Mouse (Mus musculus) C2C12 (cell line): ENCODE measurements around the gene Fbxw27. TPM values are rescaled to one million over a fixed set of nuclear protein-coding genes. Genes with fewer than 3 reads are reported as not detected.
"Not testable (repeated sequence)": the region's sequence is repeated elsewhere in the genome, so short reads cannot be mapped to it uniquely, and the experiment has no call there.

Experiments used
- H3K27me3 ChIP-seq: one replicate; pipeline ENCODE4 v1.6.1; 2011; ENCODE audit not compliant: control insufficient read depth, insufficient read depth, insufficient read length
- H3K36me3 ChIP-seq: one replicate; pipeline ENCODE4 v1.6.1; 2011; ENCODE audit not compliant: control insufficient read depth, insufficient read depth
- H3K4me3 ChIP-seq: one replicate; pipeline ENCODE4 v1.5.1; 2011; ENCODE audit warnings: mild to moderate bottlenecking, control low read depth; ENCODE audit not compliant: poor library complexity, insufficient read depth, severe bottlenecking
- H3K79me2 ChIP-seq: one replicate; pipeline ENCODE4 v1.6.1; 2011; ENCODE audit not compliant: control insufficient read depth, insufficient read depth
- H3K79me3 ChIP-seq: one replicate; pipeline ENCODE4 v1.6.1; 2011; ENCODE audit warnings: low read depth, control low read depth
- H3ac ChIP-seq: one replicate; pipeline ENCODE3; 2011; ENCODE audit warnings: low read depth; ENCODE audit not compliant: control insufficient read depth, insufficient read length
- CEBPB ChIP-seq: IDR thresholded peaks from one replicate; pipeline ENCODE4 v1.6.1; 2011; ENCODE audit warnings: low read depth, mild to moderate bottlenecking, control low read depth, moderate library complexity
- CTCF ChIP-seq: IDR thresholded peaks from one replicate; pipeline ENCODE4 v1.5.1; 2011; ENCODE audit not compliant: control insufficient read depth, insufficient read depth, insufficient read length
- FOSL1 ChIP-seq: IDR thresholded peaks from one replicate; pipeline ENCODE4 v1.8.0; 2011; ENCODE audit warnings: mild to moderate bottlenecking, low read length; ENCODE audit not compliant: poor library complexity, insufficient read depth, severe bottlenecking
- MAX ChIP-seq: IDR thresholded peaks from one replicate; pipeline ENCODE4 v1.6.1; 2011; ENCODE audit warnings: mild to moderate bottlenecking, control low read depth
- MYOD1 ChIP-seq: IDR thresholded peaks from one replicate; pipeline ENCODE4 v1.6.1; 2011; ENCODE audit warnings: low read depth; ENCODE audit not compliant: control insufficient read depth, insufficient read length
- MYOG ChIP-seq: IDR thresholded peaks from one replicate; pipeline ENCODE4 v1.6.1; 2011; ENCODE audit not compliant: control insufficient read depth, insufficient read length; ENCODE audit errors: extremely low read depth
- USF1 ChIP-seq: IDR thresholded peaks from one replicate; pipeline ENCODE4 v1.6.1; 2011; ENCODE audit warnings: low read depth, mild to moderate bottlenecking, control low read depth, moderate library complexity
- polyA plus RNA-seq: library from polyadenylated mRNA; unstranded; fragments of >200 nt; fragmentation: generic; extraction: Trizol; gene quantifications from one replicate; pipeline ENCODE4 v1.2.1, GENCODE M21; 2012; ENCODE audit warnings: missing spikeins

Gene Fbxw27
- polyA plus RNA-seq, 1 experiment: not detected

DNA sequence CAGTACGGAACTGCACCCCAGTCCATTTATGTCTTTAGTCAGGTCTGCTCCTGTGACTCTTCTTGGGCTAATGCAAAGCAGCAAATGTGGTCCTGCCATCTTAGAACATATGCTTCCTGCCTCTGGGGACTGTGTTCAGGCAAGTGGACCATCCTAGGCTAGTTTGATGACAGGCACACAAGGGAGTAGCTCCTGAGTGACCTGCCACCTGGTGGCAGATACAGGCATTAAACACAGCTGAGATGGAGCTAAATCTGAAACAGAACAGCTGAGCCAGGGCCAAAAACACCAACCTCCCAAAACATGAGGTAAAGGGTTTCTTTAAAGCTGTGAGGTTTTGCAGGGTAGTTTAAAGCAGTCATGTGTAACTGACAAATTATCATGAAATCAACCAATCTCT is 7.6 kb upstream of the Fbxw27 start:
- H3K79me3 ChIP-seq: no peaks in the 10 kb centered on the region
- H3ac ChIP-seq: no peak overlapping the region
- H3K36me3 ChIP-seq: no peaks in the 10 kb centered on the region
- no peaks in the 10 kb centered on the region for H3K79me2 ChIP-seq
- no peaks in the 10 kb centered on the region for H3K27me3 ChIP-seq
- H3K4me3 ChIP-seq: no peak overlapping the region
- no peak for TF ChIP-seq USF1
- no peak for TF ChIP-seq CTCF
- TF ChIP-seq MYOD1: no peak
- no peak for TF ChIP-seq MAX
- no peak for TF ChIP-seq CEBPB
- TF ChIP-seq MYOG: no peak
- no peak for TF ChIP-seq FOSL1

DNA sequence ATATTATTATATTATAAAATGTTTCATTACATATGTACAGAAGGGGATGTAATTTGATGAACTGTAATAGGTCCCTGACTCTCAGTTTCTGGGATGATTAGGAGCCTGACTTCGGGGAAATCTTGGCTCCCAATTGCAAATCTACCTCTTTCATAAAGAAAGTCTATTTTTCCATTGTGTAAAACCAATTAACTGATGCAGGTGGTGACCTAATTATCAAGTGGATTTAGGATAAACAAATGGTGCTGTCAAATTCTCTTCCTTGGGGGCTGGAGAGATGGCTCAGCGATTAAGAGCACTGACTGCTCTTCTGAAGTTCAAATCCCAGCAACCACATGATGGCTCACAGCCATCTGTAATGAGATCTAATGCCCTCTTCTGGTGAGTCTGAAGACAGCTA is 5.3 kb upstream of the Fbxw27 start:
- H3K4me3 ChIP-seq: no peak overlapping the region
- no peak overlapping the region for H3ac ChIP-seq
- TF ChIP-seq USF1 (no peak), FOSL1 (no peak), MYOG (no peak), CEBPB (no peak), CTCF (no peak), MYOD1 (no peak), MAX (no peak)
- no peaks in the 10 kb centered on the region for H3K79me2 ChIP-seq
- no peaks in the 10 kb centered on the region for H3K36me3 ChIP-seq
- H3K79me3 ChIP-seq: no peaks in the 10 kb centered on the region
- no peaks in the 10 kb centered on the region for H3K27me3 ChIP-seq

DNA sequence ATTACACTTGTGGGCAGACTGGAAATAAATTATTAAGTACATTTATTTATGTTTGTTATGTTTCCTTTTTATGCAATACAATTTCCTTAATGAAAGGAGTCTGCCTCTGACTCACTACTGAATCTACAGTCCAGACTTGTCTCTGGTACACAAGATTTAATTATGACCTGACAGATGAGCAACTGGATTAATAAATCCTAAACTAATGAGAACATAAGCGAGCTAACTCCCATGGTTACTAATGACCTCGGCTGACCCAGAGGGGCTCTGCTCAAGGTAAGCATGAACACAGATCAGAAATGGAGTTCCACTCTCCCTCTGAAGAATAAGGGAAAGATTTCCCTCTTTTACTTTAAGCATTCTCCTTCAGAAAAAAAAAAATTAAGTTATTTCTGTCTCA is 4.8 kb upstream of the Fbxw27 start:
- Histone ChIP-seq H3K79me3 (no peaks in the 10 kb centered on the region), H3ac (no peak overlapping the region), H3K27me3 (no peaks in the 10 kb centered on the region), H3K4me3 (no peak overlapping the region), H3K36me3 (no peaks in the 10 kb centered on the region), H3K79me2 (no peaks in the 10 kb centered on the region)
- TF ChIP-seq CTCF (no peak), USF1 (no peak), MYOG (no peak), CEBPB (no peak), MYOD1 (no peak), MAX (no peak), FOSL1 (no peak)

DNA sequence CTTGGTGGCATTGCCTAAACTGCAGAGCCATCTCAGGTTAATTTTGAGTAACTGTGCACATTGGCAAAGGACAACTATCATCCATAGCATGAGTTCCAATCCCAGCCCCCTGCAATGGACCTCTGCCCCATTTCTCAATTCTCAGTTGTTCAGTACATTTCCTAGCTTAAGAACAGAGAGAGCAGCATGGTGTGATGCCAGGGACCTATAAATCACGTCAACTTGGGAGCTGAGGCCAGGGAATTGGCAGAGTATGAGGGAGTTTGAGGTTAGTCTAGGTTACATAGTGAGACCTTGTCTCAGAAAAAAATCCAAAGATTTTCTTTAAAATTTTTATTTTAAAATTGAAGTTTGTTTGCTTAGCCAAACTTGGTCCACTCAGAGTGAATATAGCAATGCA is 23.6 kb downstream of the Fbxw27 start:
- not testable (repeated sequence) for H3K27me3 ChIP-seq, H3K79me3 ChIP-seq, H3ac ChIP-seq, H3K4me3 ChIP-seq, H3K79me2 ChIP-seq, H3K36me3 ChIP-seq

DNA sequence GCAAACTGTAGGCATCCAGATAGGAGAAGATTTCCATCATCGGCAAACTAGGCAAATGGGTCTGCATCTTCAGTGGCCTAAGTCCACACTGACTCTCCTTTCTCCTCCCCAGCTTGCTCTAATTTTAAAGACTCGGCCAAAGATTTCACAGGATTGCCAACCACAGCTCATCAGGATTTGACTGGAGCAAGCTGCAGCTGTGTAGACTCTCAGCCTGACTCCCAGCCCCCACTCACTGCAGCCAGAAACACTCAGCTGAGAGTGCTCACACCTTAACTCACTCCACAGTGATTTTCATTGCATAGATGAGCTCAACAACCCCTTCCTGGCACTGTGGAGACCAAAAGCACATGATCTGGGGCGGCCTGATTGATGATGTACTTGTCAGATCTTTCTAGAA is 44.5 kb downstream of the Fbxw27 start, which contains the start of gene Fbxw26:
Gene Fbxw26 (minus strand): TSS at position 101 of the 400 bp plus-strand sequence.
- not testable (repeated sequence) for H3K36me3 ChIP-seq, H3K79me3 ChIP-seq, H3ac ChIP-seq, H3K4me3 ChIP-seq, H3K79me2 ChIP-seq, H3K27me3 ChIP-seq

Other genes with a start within 250 kb of the Fbxw27 start
- gene Fbxw15, start 222.4 kb downstream of the Fbxw27 start, polyA plus RNA-seq: not detected
- not detected for gene Fbxw24, start 164.6 kb downstream of the Fbxw27 start, polyA plus RNA-seq
- not detected for gene Fbxw25, start 126.0 kb downstream of the Fbxw27 start, polyA plus RNA-seq
- gene Fbxw18, start 88.0 kb downstream of the Fbxw27 start, polyA plus RNA-seq: not detected
- not detected for gene Fbxw26, start 44.6 kb downstream of the Fbxw27 start, polyA plus RNA-seq
- not detected for gene Spink8, start 21.6 kb upstream of the Fbxw27 start, polyA plus RNA-seq
- 46.5 TPM for gene Nme6, start 42.1 kb upstream of the Fbxw27 start, polyA plus RNA-seq
- gene Camp, start 58.9 kb upstream of the Fbxw27 start, polyA plus RNA-seq: not detected
- gene Cdc25a, start 84.9 kb upstream of the Fbxw27 start, polyA plus RNA-seq: 23.3 TPM
- 135 TPM for gene Map4, start 140.8 kb upstream of the Fbxw27 start, polyA plus RNA-seq